Mouse (Mus musculus) mouse trophoblast stem cell (cell line): ENCODE data around the gene Gm45062.
"Not testable (repeated sequence)": the region's sequence is repeated elsewhere in the genome, so short reads cannot be mapped to it uniquely, and the experiment has no call there.

Experiments
- in situ Hi-C, 2 experiments: fragments of 300-500 bp; cut with MseI, MboI; formaldehyde crosslinking; loops; 2 replicates in 1 of 2; 3 replicates in 1 of 2; pipeline ENCODE4 v1.15.1; 2025

Gene Gm45062

DNA sequence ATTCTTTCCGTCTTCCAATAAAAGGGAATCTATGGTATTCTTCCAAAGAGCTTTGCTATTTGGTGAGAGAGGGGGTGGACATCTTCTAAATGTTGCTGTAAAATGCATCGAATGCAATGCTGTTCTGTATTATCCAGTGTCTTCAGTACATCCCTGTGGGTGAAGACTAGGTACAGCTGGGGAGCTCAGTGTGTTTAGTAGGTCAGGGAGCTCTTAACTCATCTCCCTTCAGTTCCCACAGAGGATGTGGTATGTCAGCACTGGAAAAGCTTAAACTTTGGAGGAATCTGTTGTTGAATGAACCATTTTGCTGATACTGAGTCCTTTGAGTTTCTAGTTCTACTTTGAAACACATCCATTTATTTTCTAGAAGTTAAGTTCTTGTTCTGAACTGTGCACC, 53.3 kb downstream of the Gm45062 start:
- in situ Hi-C loops, result no loop called here

DNA sequence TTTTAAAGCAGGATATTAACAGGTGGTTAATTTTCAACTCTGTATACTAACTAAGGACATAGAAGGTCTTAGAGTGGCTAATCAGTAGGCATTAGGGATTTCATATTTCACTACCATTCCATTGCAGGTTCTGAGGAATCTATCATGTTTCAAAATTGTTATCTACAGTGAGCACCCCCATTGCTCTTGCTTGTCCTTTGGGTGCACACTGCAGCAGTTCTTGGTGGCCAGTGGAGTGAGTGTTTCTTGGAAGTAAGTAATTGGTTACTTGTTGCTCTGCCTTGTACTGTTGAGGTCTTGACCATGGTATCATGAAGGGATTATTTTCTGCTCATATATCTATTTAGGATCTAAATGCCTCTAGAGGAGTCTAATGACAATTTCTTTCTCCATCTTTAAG, 57.0 kb downstream of the Gm45062 start:
- in situ Hi-C loops, result no loop called here

DNA sequence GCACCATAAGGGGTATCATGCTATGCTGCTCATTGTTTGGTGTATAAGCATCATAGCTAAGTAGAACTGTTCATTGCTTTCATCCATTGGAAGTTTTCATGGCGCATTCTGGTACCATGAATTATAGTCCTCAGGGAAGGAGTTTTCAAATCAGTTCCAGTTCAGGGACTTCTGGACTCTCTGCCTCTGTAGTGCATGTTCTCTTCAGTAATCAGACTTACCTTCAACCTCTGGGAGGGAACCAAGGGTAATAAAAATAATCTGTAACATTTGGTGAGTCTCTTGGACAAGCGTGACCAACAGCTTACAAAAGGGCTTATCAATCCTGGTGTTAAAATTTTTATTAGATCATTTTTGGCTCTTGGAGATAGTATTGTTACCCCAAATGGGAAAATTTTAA, 60.3 kb downstream of the Gm45062 start:
- in situ Hi-C loops, result no loop called here

DNA sequence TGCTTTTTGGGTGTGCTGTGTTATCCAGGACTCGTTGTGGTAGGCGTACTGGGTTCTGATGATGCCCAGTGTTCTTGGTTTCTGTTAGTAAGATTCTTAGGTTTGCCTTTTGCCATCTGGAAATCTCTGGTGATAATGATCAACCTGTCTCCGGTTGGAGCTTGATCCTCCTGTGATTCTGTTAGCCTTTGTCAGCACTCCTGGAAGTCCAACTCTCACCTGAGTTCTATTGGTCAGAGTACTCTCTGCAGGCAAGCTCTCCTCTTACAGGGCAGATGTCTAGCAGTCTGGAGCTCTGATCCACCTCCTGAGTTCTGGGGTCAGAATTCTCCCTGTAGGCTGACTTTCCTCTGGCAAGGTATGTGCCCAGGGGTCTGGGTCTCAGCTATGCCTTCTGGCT, 72.2 kb downstream of the Gm45062 start:
- in situ Hi-C loops, result not testable (repeated sequence)

DNA sequence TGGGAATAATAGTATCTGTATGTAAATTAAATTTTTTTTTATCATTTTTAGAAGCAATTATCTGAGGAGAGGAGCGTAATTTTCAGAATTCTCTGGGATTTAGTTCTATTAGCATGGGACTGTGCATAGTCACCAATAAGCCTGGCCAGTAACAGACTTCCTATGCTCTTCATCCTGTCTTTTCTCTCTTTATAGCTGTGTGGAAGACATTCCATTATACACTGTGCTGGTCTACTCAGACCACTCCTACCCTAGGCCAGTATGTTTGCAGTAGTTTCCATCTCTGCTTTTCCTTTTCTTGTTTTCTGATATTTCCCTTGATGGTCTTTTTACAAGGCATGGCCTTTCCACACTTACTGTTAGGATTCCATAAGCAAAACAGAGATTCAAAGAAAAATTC, 74.1 kb downstream of the Gm45062 start:
- in situ Hi-C loops, result no loop called here

DNA sequence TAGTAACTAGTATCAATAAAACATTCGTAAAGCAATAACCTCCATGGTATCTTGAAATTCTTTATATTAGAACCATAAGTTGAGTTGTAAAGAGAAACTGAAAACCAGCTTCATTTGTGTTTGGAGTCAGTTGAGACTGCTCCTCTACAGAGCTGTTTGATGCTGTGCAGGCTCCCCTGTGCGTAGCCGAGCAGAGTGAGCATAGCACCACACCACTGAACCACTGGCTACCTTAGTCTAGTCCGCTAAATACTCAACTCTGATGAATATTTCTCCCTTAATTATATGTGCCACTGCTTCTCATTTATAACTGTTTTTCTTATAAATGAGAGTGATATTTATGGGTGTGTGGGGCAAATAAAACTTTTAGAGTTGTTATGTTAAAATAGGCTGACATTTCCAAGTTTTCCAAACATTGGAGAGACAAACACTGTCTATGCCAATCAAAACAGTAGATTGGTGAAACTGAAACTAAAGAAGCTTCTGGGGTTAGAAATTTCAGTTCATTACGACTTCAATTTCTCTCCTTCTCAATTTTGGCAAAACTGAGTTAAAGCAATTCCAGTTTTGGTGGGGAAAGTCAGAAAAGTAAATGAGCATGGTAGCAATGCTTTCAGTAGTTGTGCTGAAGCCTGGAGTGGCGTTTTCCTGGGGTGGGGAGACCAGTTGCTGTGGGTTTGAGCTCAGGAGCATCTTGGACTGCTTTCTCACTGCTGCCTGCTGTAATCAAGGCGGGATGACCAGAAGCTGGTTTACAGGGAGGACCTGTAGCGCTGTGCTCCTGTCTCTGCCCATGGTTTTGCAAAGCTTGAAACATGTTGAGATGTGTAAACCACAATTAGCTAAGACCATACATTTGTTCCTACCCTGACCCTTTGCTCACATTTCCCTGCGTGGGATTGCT, 77.5 kb downstream of the Gm45062 start:
- in situ Hi-C loops, result no loop called here

DNA sequence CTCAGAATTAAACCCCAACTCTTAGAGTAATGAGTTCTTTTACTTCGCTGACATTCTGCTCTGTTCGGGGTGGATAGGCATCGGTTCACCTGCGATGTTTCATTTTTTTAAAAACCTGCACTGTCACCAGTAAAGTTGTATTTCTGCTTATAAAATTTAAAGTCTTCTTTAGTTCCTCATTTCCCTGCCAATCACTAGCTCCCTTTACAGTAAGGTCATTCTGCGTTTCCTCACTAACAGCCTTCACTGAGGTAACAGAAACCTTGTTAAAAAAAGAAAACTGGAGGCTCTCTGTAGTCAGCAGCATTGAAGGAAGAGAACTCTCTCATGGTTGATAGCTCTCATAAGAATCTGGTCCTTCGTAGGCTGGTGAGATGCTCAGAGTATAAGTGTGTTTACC, 80.2 kb downstream of the Gm45062 start:
- in situ Hi-C loops, result no loop called here

DNA sequence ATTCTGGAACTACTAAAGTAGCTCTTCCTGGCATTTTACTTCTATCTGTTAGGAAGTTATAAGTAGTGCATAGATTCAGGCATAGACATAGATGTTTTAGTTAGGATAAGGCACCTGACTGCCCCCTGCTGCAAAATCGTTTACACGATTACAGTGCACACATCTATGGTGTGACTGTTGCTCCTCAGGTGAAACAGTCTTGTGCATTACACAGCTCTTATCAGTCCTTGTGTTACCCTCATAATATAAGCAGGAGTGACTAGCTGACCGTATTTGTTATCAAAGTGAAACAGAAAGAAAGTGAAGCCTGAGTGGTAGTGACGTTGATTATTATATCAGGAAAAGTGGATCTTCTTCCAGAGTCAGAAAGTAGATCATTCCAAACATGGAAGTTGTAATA, 84.0 kb downstream of the Gm45062 start:
- in situ Hi-C loops, result no loop called here

DNA sequence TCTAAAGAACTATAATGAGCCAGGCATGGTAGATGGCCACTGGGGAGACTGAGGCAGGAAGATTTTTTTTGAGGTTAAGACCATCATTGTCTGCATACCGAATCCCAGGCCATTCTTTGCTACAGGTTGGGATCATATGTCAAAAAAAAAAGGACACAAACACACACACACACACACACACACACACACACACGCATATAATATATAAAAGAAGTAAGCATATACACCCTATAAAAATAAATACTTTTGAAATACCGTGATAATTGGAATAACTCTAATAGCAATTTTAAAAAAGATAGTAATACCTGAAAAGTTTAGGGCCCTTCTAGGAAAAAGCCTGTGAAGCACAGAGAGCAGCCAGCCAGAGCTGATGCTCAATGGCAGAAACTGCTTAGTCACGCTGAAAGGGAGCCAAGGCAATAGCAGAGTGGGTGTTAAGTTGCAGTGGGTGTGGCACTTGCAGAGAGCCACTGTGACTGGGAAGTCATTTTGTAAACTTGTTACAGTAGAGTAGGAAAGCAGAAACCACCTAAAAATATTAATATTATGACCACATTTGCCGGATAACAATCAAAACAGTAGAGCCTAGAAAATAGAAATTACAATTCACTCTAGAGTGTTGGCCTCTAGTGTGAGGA, 86.1 kb downstream of the Gm45062 start:
- in situ Hi-C loops, result no loop called here

DNA sequence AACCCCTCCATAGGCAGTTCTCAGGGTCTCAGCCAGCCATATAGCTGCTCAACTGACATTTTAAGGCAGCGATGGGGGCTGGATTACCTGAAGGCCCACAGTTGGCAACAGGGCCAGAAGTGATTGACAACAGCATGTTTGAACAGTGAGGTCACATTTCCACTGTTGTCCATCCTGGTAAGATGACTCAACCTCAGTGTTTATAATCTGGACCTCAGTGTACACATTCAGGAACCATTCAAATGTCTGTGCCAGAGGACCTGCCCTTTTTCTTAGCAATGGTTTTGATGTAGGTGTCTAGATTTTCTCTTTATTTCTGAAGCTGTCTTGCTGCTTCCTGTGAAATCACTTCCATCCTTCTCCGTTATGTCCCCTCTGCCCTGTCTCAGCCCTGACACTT, 87.9 kb downstream of the Gm45062 start:
- in situ Hi-C loops, result no loop called here

DNA sequence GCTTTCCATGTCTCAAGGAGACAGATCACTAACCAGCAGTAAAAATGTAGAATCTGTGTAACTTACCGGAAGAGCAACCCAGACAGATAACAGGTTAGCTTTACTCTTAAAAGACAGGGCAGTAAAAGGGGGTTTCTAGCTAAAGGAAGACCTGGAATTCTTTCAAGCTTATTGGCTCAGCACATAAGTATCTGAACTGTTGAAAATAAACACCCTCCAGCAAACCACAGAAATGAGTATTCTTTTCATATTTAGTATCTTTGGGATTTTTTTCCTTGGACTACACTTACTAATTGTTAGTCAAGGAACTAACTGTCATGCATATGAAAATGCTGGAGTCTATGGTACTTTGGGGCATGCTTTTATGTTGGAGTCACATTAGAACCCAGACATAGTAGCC, 89.1 kb downstream of the Gm45062 start:
- in situ Hi-C loops, result no loop called here

DNA sequence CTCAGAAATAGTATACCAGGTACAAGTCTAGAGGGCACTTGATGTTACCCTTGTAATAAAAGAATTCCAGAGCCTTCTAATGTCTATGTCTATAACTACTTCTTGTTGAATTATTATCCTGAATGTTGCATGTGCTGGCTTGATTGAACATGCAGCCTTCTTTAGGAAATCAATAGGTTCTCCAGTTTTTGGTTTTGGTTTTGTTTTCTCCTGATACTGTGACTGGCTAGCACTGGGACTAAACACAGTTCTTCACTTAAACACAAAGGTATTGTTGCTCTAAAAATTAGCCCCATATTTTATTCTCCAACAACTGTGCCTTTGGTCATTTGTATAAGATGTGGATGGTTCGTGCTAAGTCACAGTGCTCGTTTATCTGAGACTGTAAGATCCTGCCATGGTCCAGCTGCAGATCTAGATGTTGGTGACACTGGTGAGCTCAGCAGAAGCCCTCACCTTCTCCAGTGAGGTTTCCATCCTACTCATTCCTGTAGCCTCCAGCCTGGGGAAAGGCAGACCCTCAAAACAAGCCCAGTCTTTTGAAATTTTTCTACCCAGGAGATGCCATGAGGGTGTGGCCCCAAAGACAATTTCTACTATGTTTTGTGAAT, 89.9 kb downstream of the Gm45062 start:
- in situ Hi-C loops, result no loop called here

DNA sequence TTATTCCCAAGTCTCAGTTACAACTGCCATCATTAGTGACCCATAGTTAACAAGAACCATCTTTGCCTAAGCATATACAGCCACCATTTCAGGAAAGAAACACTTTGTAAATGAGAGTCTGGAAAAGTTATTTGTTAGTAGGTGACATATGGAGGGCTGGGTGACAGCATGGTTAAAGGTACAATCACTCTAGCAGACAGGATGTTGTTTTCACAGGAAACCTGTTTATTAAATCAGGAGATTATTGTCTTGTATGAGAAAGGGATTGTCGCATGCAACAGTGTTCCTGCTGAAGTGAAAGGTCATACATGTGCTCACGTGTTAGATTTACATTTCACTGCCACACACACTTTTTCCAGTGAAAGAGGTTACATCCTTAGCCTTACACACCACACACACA, 92.3 kb downstream of the Gm45062 start:
- in situ Hi-C loops, result no loop called here

DNA sequence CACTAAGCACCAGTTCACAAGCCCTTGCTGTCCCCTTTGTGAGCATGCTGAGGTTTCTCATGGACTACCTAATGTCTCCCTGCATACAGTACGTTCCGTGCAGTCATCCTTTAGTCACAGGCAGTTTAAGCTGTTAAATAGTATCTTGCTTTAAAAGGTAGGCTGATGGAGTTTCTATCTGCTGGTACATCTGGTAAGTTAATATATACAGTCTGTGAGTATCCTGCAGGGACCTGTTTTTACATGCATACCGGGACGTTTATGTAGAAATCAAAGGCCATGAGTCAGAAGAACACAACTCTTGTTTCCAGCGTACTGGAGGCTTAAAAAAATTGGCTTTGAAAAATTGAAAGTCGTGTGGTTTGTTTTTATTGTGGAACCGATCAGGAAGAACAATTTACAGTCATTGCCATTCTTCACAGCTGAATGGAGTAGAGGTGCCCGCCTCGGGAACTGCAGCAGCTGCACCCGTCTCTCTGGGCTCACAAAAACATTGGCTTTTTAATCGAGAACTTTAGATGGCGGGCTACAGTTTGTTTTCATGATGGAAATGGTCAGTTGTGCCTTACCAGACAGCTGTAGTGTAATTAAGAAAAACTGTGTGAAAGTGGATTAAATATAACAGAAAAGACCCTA, 93.4 kb downstream of the Gm45062 start:
- in situ Hi-C loops, result no loop called here

DNA sequence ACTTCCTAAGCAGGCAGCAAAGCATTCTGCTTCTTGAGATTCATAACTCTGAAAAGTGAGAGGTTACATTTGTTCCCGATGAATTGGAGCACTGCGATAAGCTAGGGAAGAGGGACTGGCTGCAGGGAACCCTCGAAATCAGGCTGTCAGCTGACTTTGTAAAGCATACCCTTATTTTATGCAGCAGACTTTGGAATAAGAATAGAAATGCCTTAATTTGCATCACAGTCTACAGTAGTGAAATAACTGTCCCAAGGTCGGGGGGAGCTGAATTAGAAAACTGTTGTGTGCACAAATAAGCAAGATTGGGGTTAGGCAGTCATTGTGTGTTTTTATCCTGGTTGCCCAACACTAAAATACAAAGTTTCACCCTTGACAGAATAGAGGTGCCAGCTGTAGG, 94.2 kb downstream of the Gm45062 start:
- in situ Hi-C loops, result no loop called here

DNA sequence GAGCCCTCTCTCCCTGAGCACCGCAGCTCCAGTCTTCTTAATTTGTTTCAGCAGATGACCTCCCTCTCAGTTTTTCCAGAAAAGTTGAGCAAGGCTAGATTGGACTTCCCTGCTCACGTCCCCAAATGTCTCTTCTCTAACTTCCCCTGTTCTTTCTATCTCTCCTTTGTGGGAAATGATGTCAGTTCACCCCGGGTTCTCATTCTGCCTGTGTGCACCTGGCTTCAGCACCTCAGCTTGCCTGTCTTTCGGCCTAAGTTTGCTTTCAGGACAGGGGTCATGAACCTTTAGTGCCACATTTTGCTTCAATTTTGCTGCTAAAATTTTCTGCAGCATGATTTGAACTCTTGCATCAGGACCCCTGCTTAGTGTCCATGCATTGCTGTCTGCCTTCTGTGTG, 95.6 kb downstream of the Gm45062 start:
- in situ Hi-C loops, result no loop called here

DNA sequence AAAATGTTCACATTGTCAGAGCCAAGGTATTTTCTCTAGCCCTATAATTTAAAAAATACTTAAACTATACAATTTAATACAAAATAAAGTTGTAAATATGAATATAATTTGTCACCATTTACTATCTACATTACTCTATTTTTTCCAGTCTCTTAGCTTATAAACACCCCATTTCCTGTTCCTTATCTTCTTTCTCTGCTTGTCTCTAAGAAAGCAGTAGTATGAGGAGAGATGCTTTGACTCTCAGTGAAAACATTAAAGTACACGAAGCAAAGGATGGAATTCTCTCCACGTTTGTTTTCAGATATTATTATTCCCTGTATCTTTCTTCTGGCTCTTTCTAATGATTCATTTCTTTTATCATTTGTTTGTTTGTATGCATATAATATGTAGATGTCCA, 99.0 kb downstream of the Gm45062 start:
- in situ Hi-C loops, result no loop called here

DNA sequence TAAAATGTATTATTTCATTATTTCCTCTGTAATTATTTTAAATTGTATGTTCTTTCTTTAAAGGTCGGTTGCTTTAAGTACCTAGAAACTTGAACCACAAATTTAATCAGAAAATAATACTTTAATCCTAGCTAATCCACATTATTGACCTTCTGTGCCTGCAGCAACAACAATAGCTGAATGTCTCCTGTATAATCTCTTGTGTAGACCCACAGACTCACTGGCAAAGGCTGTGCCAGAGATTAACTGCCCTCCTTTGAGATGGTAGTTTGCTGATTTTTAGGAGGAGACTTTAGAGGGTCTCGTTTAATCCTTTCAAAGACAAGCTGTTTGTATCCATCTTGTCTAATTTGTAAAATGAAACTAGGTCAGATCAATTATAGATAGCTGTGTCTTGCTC, 99.5 kb downstream of the Gm45062 start:
- in situ Hi-C loops, result no loop called here

DNA sequence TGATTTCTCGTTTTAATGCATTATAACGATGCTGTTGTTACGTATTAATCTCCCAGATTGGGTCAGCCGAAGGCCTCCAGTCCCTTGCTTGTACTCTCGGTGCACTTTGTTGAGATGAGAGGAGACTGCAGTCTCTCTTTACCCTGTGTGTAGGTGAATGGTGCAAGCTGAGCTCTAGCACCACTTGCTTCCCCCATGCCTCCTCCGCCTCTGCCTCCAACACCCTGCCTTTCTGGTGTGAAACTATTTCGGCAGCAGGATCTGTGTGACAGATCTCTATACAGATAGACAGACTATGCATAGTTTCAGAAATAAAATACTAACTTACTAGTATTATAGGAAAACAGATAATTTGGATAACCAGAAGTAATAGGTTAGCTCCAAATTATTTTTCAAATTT, 101.6 kb downstream of the Gm45062 start:
- in situ Hi-C loops, result no loop called here

DNA sequence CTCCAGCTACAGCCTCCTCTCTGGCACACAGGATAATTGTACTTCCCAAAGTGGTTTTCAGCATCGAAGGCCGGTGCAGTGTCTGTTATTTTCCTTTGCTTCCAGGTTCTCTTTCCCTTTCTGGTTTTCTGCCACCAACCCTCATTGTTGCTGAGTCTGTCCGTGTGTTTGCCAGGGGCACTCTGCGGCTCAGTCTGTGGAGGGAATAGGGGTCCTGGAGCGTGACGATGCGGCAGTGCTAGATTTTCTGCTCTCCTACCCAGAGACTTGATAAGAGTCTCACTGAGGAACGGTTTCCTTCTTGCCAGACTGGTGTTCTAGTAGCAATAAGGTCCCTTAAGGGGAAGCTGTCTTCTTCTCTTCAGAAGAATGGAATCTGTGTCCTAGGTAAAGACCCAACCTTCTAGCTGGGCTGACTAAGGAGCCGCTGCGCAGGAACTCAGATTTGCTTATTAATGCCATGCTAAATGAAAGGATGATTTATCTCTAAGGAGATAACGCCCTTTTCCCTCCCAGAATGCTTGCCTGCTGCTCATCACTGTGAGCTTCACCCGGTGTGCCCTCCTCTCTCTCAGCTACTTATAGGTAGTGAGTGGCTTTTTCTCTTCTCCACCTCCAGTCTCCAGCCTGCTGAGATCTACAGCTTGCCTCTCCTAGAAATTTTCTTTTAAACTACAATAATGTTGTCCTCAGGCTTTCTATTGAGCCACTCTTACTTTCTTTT, 104.9 kb downstream of the Gm45062 start:
- in situ Hi-C loops, result no loop called here

DNA sequence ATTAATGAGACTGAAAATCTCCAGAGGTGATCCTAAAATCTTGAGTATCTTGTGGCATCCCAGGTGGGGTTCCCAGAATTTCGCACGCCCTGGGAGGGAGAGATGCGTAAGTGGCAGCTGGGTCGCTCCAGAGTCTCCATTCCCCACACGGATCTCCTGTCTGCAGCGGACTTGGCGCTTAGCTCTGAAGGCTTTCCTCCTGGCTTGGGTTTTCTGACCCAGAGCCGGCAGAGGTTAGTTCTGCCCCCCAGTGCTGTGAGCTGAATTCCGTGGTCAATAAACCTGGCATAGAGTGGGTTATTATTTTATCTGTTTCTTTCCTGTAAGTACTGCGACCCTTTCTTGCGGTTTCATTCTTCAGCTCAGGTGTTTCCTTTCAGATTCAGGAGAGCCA, 105.5 kb downstream of the Gm45062 start:
- in situ Hi-C loops, result no loop called here

DNA sequence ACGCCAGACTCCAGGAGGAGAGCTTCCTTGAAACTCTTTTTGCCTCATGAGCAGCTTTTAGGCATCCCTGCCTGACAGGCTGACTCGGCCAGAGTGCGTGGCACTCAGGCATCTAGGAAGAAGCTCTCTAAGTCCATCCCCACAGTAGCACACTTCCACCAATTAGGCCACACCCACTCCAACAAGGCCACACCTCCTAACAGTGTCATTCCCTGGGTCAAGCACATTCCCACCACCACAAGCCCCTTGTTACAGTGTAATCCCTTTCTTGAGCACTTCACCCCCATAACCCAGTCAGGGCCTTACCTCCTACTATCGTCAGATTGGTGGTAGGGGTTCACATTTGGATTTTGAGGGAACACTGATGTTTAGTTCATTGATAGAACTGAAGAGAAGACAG, 108.4 kb downstream of the Gm45062 start:
- in situ Hi-C loops, result no loop called here
